Mouse (Mus musculus) CH12.LX (cell line): ENCODE data around the gene Gm20388.

Source experiments
- CTCF ChIP-seq, 2 experiments: IDR thresholded peaks in 1 of 2; conservative IDR thresholded peaks in 1 of 2; 2 replicates each; pipeline ENCODE4 v1.5.1; 2011 to 2012; ENCODE audit warnings: low read depth in 2 of 2, low read length in 2 of 2, improper control_type of control experiment in 1 of 2, inconsistent platforms in 1 of 2, mild to moderate bottlenecking in 1 of 2, moderate library complexity in 1 of 2
- E2F4 ChIP-seq: IDR thresholded peaks from 2 replicates; pipeline ENCODE4 v1.6.1; 2011; ENCODE audit warnings: low read depth, low read length, improper control_type of control experiment; ENCODE audit not compliant: insufficient replicate concordance
- POLR2A ChIP-seq: IDR thresholded peaks from 2 replicates; pipeline ENCODE4 v1.6.1; 2011; ENCODE audit warnings: low read depth, mild to moderate bottlenecking, improper control_type of control experiment, low read length
- TCF12 ChIP-seq: IDR thresholded peaks from 2 replicates; pipeline ENCODE4 v1.6.1; 2014; ENCODE audit warnings: low read depth, mild to moderate bottlenecking, inconsistent platforms, low read length, improper control_type of control experiment

DNA sequence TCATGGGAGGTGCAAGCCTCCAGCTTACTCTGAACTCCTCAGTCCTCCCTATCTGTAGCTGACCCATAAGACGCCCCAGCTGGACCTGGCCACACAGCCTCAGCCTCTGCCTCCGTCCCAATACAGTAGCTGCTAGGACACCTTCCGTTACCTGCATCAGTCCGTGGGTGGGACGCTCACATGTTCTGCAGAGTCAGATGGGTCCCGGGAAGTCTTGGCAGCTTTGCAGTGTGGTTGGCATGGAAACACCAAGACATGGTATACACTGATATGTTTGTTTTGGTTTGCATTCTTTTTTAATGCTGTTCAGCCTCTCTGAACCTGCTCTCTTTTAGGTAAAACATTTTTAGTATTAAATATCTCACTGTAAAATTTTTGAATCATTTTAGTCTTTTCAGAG lies 3925.7 kb downstream of the Gm20388 start:
- TF ChIP-seq E2F4 (no peak), CTCF (conservative IDR thresholded peaks at IDR 0.05 in 1 of 2, IDR thresholded peaks at IDR 0.05 in 1 of 2; ENCODE audit: low read depth in 2 of 2, low read length in 2 of 2) (no peak), POLR2A (no peak), TCF12 (no peak)
